Mouse (Mus musculus): Measurements from ENCODE around the gene Wfdc18. TPM values are rescaled to one million over a fixed set of nuclear protein-coding genes. Genes with fewer than 3 reads are reported as not detected.

Wfdc18 gene
- polyA plus RNA-seq, 1 experiment from 2014 or later, result 1.6 TPM

DNA sequence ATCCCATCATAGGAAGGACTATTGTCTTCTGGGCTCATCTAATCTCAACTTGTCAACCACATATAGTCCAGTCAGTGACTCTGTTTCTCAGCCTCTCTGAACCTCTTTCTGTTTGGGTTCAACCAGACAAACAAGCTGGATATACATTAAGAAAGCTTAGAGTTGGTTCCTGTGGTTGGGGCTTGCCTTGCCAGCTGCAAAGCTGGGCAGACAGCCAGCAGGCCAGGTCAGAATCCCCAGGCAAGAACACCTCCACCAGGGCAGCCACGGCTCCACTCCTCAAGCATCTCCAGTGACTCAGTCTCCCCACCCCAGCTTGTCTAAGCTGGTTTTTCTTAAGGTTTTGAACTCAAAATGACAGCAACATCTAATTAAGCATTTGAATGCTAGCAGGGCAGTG, 3.9 kb downstream of the Wfdc18 start:
- WGBS (ENCODE audit: insufficient replicate concordance), result 69% methylated on average over 1 of the region's 1 CpGs
- Histone ChIP-seq H3K27ac (ENCODE audit: low read depth, low read length) (no peak overlapping the region), H3K4me2 (no peak overlapping the region), H3K4me3 (ENCODE audit: low read depth, low read length) (no peak overlapping the region), H3K9me3 (replicated peaks; ENCODE audit: control insufficient read depth, low read length) (no peaks in the 10 kb centered on the region), H3K9ac (ENCODE audit: low read depth, low read length) (no peak overlapping the region), H3K27me3 (ENCODE audit: control insufficient read depth, insufficient read depth, low read length) (no peaks in the 10 kb centered on the region), H3K4me1 (ENCODE audit: control insufficient read depth, insufficient read depth, low read length) (no peaks in the 10 kb centered on the region), H3K36me3 (ENCODE audit: control insufficient read depth, insufficient read depth, low read length) (no peaks in the 10 kb centered on the region)
- no peak for ATAC-seq (replicated peaks; ENCODE audit: insufficient number of reproducible peaks, low FRiP score, low TSS enrichment)

DNA sequence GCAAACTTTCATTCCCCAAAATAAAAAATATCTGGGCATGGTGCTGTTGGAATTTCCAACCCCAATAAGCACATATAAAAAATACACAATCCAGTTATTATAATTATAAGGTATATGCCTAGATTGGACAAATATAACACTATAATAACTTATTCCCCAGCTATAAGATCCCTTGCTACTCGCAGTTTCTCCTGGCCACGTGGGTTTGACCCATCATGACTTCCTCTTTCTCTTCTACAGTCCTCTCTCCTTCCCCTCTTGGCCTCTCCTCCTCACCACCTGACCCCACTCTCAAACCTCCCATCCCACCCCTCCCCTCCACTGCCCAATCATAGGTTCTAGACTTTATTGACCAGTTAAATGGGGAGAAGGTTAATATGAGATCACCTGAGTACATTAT, 5.1 kb downstream of the Wfdc18 start:
- Histone ChIP-seq H3K4me1 (ENCODE audit: control insufficient read depth, insufficient read depth, low read length) (no peaks in the 10 kb centered on the region), H3K27ac (ENCODE audit: low read depth, low read length) (no peak overlapping the region), H3K9ac (ENCODE audit: low read depth, low read length) (no peak overlapping the region), H3K4me2 (no peak overlapping the region), H3K27me3 (ENCODE audit: control insufficient read depth, insufficient read depth, low read length) (no peaks in the 10 kb centered on the region), H3K4me3 (ENCODE audit: low read depth, low read length) (no peak overlapping the region), H3K9me3 (replicated peaks; ENCODE audit: control insufficient read depth, low read length) (no peaks in the 10 kb centered on the region), H3K36me3 (ENCODE audit: control insufficient read depth, insufficient read depth, low read length) (no peaks in the 10 kb centered on the region)
- ATAC-seq (replicated peaks; ENCODE audit: insufficient number of reproducible peaks, low FRiP score, low TSS enrichment), result no peak
- WGBS (ENCODE audit: insufficient replicate concordance), result 80% methylated on average over 2 of the region's 2 CpGs

DNA sequence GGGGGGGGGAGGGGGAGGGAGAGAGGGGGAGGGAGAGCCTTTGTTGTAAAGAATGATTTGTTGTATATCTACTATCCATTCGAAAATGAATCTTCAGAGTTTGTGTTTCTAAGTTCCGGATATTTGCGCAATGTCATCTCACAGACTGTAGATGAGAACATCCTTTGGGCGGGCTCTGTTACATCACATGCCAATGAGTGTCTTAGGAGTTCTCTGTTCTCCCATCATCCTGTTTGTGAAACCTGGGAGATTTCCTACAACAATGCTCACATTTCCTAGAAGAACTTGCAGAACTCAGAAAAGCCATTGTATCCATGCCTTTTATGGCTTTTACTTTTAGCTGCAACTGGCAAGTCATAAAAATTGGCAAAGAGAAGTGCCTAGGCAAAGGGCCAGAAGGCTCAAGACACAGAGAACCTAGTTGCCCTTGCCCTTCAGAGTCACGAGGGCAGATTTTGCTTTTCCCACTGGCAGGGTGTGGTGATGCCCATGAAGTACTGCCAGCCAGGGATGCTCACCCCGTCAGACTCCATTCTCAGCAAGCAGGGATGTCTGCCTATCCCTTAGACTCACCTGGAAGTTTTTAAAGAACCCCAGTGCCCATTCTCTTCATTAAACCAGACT, 8.3 kb downstream of the Wfdc18 start:
- H3K27ac ChIP-seq (ENCODE audit: low read depth, low read length), result no peak overlapping the region
- H3K4me3 ChIP-seq (ENCODE audit: low read depth, low read length), result no peak overlapping the region
- H3K9me3 ChIP-seq (replicated peaks; ENCODE audit: control insufficient read depth, low read length), result no peaks in the 10 kb centered on the region
- no peak overlapping the region for H3K4me2 ChIP-seq
- H3K9ac ChIP-seq (ENCODE audit: low read depth, low read length), result no peak overlapping the region
- H3K4me1 ChIP-seq (ENCODE audit: control insufficient read depth, insufficient read depth, low read length), result no peaks in the 10 kb centered on the region
- no peaks in the 10 kb centered on the region for H3K36me3 ChIP-seq (ENCODE audit: control insufficient read depth, insufficient read depth, low read length)
- 83% methylated on average over 6 of the region's 6 CpGs for WGBS (ENCODE audit: insufficient replicate concordance)
- no peak for ATAC-seq (replicated peaks; ENCODE audit: insufficient number of reproducible peaks, low FRiP score, low TSS enrichment)
- no peaks in the 10 kb centered on the region; the same call in 1 of the 2 replicates for H3K27me3 ChIP-seq (ENCODE audit: control insufficient read depth, insufficient read depth, low read length)

DNA sequence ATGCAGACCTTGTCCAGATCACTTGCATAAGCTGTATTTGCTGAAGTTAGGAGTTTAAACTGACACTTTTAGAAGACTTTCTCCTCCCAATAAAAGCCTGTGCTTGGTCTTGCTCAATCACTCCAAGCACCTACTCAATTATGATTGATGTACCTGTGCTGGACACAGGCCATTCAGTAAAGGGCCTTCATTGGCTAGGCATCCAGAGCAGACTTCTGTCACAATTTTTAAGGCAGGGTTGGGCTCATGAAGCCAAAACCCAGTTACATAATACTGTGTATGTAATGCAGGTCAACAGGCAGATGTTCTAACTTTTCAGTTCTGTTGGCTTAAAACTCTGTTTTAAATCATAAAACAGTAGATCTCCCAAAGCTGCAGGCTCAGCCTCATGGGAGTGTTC, 12.0 kb downstream of the Wfdc18 start:
- Histone ChIP-seq H3K36me3 (ENCODE audit: control insufficient read depth, insufficient read depth, low read length) (no peaks in the 10 kb centered on the region), H3K9ac (ENCODE audit: low read depth, low read length) (no peak overlapping the region), H3K9me3 (replicated peaks; ENCODE audit: control insufficient read depth, low read length) (no peaks in the 10 kb centered on the region), H3K27ac (ENCODE audit: low read depth, low read length) (no peak overlapping the region), H3K4me1 (ENCODE audit: control insufficient read depth, insufficient read depth, low read length) (no peaks in the 10 kb centered on the region), H3K4me2 (no peak overlapping the region), H3K27me3 (ENCODE audit: control insufficient read depth, insufficient read depth, low read length) (no peaks in the 10 kb centered on the region; the same call in 1 of the 2 replicates), H3K4me3 (ENCODE audit: low read depth, low read length) (no peak overlapping the region)
- ATAC-seq (replicated peaks; ENCODE audit: insufficient number of reproducible peaks, low FRiP score, low TSS enrichment), result no peak

DNA sequence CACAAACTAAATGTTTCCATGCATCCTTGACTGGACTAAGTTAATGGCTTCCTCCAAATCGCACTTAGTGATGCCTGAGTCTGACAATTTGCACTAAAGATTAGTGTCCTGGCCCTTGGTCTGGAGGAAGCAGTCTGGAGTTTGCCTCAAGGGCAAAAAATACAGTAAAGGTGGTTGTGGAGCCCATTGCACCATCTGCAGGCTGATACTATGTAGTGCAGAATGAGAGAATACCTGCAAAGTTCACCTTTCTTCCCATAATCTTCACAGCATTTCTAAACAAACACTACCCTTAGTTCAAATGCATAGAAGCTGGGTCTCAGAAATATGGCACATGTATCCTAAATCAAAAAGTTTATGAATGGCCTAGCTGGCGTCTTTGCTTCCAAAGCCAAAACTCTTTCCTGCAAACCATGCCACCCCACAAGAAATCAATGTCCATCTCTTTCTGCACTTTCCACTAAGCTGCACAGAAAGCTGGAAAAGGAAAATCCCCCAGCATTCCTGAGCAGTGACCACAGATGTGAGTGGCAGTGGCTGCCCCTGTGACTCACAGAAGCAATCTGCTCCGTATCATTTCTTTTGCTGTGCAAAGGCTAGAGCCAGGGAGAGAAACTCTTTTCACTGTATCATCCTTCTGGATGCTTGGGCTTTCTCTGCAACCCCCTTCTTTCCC, 20.1 kb downstream of the Wfdc18 start:
- Histone ChIP-seq H3K36me3 (ENCODE audit: control insufficient read depth, insufficient read depth, low read length) (no peaks in the 10 kb centered on the region), H3K27me3 (ENCODE audit: control insufficient read depth, insufficient read depth, low read length) (no peaks in the 10 kb centered on the region), H3K4me3 (ENCODE audit: low read depth, low read length) (no peak overlapping the region), H3K9me3 (replicated peaks; ENCODE audit: control insufficient read depth, low read length) (no peaks in the 10 kb centered on the region), H3K4me2 (no peak overlapping the region), H3K9ac (ENCODE audit: low read depth, low read length) (no peak overlapping the region), H3K4me1 (ENCODE audit: control insufficient read depth, insufficient read depth, low read length) (no peaks in the 10 kb centered on the region), H3K27ac (ENCODE audit: low read depth, low read length) (no peak overlapping the region)
- no peak for ATAC-seq (replicated peaks; ENCODE audit: insufficient number of reproducible peaks, low FRiP score, low TSS enrichment)
- WGBS (ENCODE audit: insufficient replicate concordance), result 57% methylated on average over 3 of the region's 3 CpGs

DNA sequence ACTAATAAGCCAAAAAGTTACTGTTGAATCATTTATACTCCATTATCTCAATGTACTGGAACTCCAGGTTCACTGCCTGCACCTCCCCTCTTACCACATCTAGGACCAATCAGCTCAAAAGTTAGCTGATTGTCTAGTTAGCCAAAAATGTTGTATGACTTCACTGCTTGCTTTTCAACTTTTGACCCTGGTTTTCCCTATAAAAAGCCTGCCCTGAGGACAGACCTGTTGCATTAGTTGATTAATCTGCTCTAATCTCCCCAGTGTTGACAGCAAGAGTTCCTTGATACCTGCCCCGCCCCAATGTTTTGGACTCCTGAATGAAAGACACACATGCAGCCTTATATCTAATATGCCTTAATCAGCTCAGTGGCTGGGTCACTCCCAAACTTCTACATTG, 22.3 kb downstream of the Wfdc18 start:
- Histone ChIP-seq H3K9me3 (replicated peaks; ENCODE audit: control insufficient read depth, low read length) (no peaks in the 10 kb centered on the region), H3K4me3 (ENCODE audit: low read depth, low read length) (no peak overlapping the region), H3K4me1 (ENCODE audit: control insufficient read depth, insufficient read depth, low read length) (no peaks in the 10 kb centered on the region), H3K9ac (ENCODE audit: low read depth, low read length) (no peak overlapping the region), H3K4me2 (no peak overlapping the region), H3K27me3 (ENCODE audit: control insufficient read depth, insufficient read depth, low read length) (no peaks in the 10 kb centered on the region), H3K36me3 (ENCODE audit: control insufficient read depth, insufficient read depth, low read length) (no peaks in the 10 kb centered on the region), H3K27ac (ENCODE audit: low read depth, low read length) (no peak overlapping the region)
- ATAC-seq (replicated peaks; ENCODE audit: insufficient number of reproducible peaks, low FRiP score, low TSS enrichment), result no peak
- WGBS (ENCODE audit: insufficient replicate concordance), result 75% methylated on average over 1 of the region's 1 CpGs

DNA sequence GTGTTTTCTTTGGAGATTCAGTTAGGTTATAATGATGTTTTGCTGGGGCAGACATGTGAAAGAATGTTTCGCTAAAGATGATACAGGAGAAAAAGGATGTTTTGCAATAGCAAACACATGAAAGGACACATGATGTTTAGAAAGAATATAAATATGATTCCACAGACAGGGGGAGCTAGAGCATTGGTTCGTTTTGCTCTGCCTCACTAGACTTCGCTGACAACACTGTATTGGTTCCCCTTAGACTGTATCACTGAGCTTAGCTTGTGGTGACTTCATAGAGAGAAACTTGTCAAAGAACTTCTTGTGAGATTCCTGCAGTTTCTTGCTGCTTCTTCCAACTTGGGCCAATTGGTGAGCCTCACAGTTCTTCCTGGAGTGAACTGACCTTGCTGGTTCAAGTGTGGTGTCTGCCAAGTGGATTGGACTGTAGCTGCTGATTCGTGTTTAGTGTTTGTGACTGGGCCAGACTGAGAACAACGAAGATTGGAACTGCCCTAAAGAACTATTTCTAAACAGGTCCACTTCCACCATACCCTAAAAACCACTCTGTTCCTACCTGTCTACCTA, 24.3 kb downstream of the Wfdc18 start:
- no peaks in the 10 kb centered on the region for H3K9me3 ChIP-seq (replicated peaks; ENCODE audit: control insufficient read depth, low read length)
- WGBS (ENCODE audit: insufficient replicate concordance), result 73% methylated on average over 5 of the region's 5 CpGs
- no peak overlapping the region for H3K9ac ChIP-seq (ENCODE audit: low read depth, low read length)
- no peaks in the 10 kb centered on the region for H3K36me3 ChIP-seq (ENCODE audit: control insufficient read depth, insufficient read depth, low read length)
- H3K4me3 ChIP-seq (ENCODE audit: low read depth, low read length), result no peak overlapping the region
- H3K4me1 ChIP-seq (ENCODE audit: control insufficient read depth, insufficient read depth, low read length), result no peaks in the 10 kb centered on the region
- no peak overlapping the region for H3K27ac ChIP-seq (ENCODE audit: low read depth, low read length)
- no peak for ATAC-seq (replicated peaks; ENCODE audit: insufficient number of reproducible peaks, low FRiP score, low TSS enrichment)
- no peaks in the 10 kb centered on the region for H3K27me3 ChIP-seq (ENCODE audit: control insufficient read depth, insufficient read depth, low read length)
- H3K4me2 ChIP-seq, result no peak overlapping the region

DNA sequence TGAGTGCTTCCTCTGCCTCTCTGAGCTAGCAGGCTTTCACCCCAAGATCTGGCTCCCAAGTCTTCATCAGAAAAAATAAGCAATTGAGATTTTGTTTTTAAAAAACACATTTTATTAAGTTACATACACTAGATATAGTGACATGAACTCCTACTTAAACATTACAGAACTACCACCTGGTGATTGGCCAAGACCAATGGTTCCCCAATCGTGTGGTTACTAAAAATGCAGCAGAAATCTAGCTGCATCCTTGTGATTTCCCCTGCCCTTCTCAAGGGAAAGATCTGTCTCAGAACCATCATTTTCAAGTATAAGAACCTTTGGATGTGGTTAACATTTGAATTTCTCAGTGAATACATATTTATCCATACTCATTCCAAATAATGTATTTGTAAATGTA, 25.4 kb downstream of the Wfdc18 start:
- H3K27me3 ChIP-seq (ENCODE audit: control insufficient read depth, insufficient read depth, low read length), result no peaks in the 10 kb centered on the region
- no peaks in the 10 kb centered on the region for H3K9me3 ChIP-seq (replicated peaks; ENCODE audit: control insufficient read depth, low read length)
- no peak overlapping the region for H3K9ac ChIP-seq (ENCODE audit: low read depth, low read length)
- H3K4me1 ChIP-seq (ENCODE audit: control insufficient read depth, insufficient read depth, low read length), result no peaks in the 10 kb centered on the region
- no peak for ATAC-seq (replicated peaks; ENCODE audit: insufficient number of reproducible peaks, low FRiP score, low TSS enrichment)
- H3K4me2 ChIP-seq, result no peak overlapping the region
- no peaks in the 10 kb centered on the region for H3K36me3 ChIP-seq (ENCODE audit: control insufficient read depth, insufficient read depth, low read length)
- H3K27ac ChIP-seq (ENCODE audit: low read depth, low read length), result no peak overlapping the region
- H3K4me3 ChIP-seq (ENCODE audit: low read depth, low read length), result no peak overlapping the region
- 70% methylated on average over 1 of the region's 1 CpGs for WGBS (ENCODE audit: insufficient replicate concordance)

DNA sequence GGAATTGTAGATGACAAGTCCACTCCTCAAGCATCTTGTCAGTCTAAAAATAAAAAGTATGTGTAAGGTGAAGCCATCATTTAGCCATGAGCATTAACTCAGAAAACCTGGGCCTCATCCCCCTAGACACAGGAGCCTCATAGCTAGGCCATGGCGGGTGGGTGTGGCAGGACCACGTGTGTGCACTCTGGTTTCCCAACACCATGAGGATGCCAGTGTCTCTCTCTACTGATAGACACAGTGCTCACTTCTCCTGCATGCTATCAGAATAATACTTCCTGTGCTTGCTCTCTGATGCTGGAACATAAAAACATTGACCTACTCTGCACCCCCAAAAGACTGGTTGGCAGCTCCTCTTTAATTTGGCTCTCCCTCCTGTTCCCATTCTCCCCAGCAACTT, 27.1 kb downstream of the Wfdc18 start:
- WGBS (ENCODE audit: insufficient replicate concordance), result 53% methylated on average over 2 of the region's 2 CpGs
- ATAC-seq (replicated peaks; ENCODE audit: insufficient number of reproducible peaks, low FRiP score, low TSS enrichment), result no peak

More for the DNA sequence above, 27.1 kb downstream of the Wfdc18 start:
- Histone ChIP-seq H3K9me3 (replicated peaks; ENCODE audit: control insufficient read depth, low read length) (no peaks in the 10 kb centered on the region), H3K4me1 (ENCODE audit: control insufficient read depth, insufficient read depth, low read length) (no peaks in the 10 kb centered on the region), H3K36me3 (ENCODE audit: control insufficient read depth, insufficient read depth, low read length) (no peaks in the 10 kb centered on the region), H3K4me3 (ENCODE audit: low read depth, low read length) (no peak overlapping the region), H3K27ac (ENCODE audit: low read depth, low read length) (no peak overlapping the region), H3K27me3 (ENCODE audit: control insufficient read depth, insufficient read depth, low read length) (no peaks in the 10 kb centered on the region), H3K9ac (ENCODE audit: low read depth, low read length) (no peak overlapping the region), H3K4me2 (no peak overlapping the region)
